Mouse (Mus musculus): ENCODE measurements around the gene Plcl2. TPM values are rescaled to one million over a fixed set of nuclear protein-coding genes. Genes with fewer than 3 reads are reported as not detected.

The Plcl2 gene
- polyA plus RNA-seq, 1 experiment from 2014 or later: 4.9 TPM

DNA sequence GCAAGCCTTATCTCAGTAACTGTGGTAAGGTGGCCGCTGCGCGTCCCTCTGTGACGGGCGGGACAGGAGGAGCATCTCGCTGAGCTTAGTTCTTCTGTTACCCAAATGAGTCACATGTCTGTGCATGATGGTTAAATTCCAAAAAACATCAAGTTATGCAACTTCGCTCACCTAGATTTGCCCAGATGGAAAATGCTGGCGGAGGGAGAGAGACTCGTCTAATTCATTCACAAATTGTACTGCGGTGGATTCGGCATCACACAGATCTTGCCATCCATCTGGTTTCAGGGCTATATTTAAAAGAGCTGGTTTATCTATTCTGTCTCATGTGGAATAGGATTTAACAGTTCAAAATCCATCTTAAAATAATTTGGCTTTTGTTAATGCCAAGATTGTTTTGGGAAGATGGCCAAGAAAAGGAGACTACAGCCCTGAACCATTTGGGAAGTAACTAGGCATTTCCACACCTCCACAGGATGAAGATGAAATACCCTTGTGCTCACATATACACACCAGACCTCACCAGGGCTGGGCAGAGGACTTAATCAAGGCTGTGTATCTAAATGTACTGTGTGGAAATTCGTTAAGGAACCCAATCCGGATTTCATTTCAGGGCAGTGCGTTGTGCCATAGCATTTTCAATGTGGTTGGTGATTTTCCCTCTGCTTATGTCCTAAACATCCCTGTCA is 141.5 kb downstream of the Plcl2 start:
- 95% methylated on average over 14 of the region's 14 CpGs for WGBS
- no peaks in the 10 kb centered on the region; the same call in 1 of the 2 replicates for H3K4me1 ChIP-seq (replicated peaks)
- no peak overlapping the region for H3K27ac ChIP-seq
- ATAC-seq (ENCODE audit: insufficient number of reproducible peaks, insufficient read depth, low FRiP score, low TSS enrichment, low read depth): no peak
- peaks cover 6% of the 10 kb centered on the region; the same call in 1 of the 2 replicates for H3K36me3 ChIP-seq
- peaks cover 11% of the 10 kb centered on the region for H3K9me3 ChIP-seq
- H3K9ac ChIP-seq (replicated peaks): no peak overlapping the region
- H3K4me3 ChIP-seq (replicated peaks): no peak overlapping the region
- H3K4me2 ChIP-seq: no peak overlapping the region
- no peaks in the 10 kb centered on the region for H3K27me3 ChIP-seq

DNA sequence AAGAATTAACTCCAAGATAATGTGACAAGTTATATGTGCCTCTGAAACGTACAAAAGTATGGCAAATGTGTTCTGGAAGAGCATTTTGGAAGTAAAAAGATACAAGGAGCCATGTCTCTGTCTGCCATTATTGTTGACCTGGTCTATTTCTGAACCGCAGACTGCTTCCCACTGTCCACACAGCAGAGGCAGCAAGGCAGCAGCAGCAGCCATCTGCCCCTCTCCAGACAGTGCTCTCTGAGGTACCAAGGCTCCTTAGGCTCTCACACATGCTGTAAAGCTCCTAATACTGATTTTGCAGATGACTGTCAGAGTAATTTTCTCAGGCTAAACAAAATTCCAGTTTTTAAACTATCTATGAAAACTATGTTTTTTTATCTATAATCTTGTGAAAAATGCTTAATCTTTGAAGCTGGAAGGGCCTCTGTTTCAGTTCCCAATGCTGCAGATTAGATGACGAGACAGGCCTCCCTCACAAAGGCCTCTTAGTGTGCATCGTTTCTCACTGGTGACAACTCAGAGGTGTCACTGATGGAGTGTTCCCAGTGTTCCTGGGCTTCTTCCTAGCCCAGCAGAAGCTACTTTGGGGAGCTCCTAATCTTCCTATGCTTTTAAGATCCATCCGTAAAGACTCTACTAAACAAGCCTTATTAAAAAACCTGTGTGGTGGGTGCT is 145.7 kb downstream of the Plcl2 start:
- 63% methylated on average over 5 of the region's 5 CpGs for WGBS
- no peaks in the 10 kb centered on the region for H3K36me3 ChIP-seq
- H3K4me2 ChIP-seq: no peak overlapping the region
- no peak overlapping the region for H3K9ac ChIP-seq (replicated peaks)
- peaks cover 3% of the 10 kb centered on the region; the same call in 1 of the 2 replicates for H3K9me3 ChIP-seq
- H3K27ac ChIP-seq: no peak overlapping the region
- ATAC-seq (ENCODE audit: insufficient number of reproducible peaks, insufficient read depth, low FRiP score, low TSS enrichment, low read depth): no peak
- H3K4me1 ChIP-seq (replicated peaks): no peaks in the 10 kb centered on the region; the same call in 1 of the 2 replicates
- H3K4me3 ChIP-seq (replicated peaks): no peak overlapping the region
- H3K27me3 ChIP-seq: no peaks in the 10 kb centered on the region

DNA sequence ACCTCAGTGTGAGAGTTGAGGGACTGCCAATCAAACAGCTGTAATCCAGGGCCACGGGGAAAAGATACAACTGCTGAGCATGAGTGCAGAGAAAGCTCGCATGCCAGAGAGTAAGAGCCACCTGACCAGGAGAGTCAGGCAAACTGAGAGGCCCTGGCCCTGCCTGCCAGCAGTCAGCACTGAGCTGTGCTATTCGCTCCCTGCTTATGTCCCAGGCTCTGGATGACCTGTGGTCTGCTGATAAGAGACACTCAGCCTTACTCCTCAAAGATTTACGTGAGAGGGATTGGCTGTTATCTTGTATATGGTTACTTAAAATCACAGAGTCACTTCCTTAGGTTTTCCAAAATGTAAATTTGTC is 146.2 kb downstream of the Plcl2 start:
- H3K9ac ChIP-seq (replicated peaks): no peak overlapping the region
- H3K4me2 ChIP-seq: no peak overlapping the region
- no peak for ATAC-seq (ENCODE audit: insufficient number of reproducible peaks, insufficient read depth, low FRiP score, low TSS enrichment, low read depth)
- no peaks in the 10 kb centered on the region for H3K36me3 ChIP-seq
- no peaks in the 10 kb centered on the region; the same call in 1 of the 2 replicates for H3K4me1 ChIP-seq (replicated peaks)
- no peak overlapping the region for H3K27ac ChIP-seq
- no peaks in the 10 kb centered on the region for H3K27me3 ChIP-seq
- WGBS: 50% methylated on average over 4 of the region's 4 CpGs
- H3K9me3 ChIP-seq: peaks cover 3% of the 10 kb centered on the region; the same call in 1 of the 2 replicates
- H3K4me3 ChIP-seq (replicated peaks): no peak overlapping the region

DNA sequence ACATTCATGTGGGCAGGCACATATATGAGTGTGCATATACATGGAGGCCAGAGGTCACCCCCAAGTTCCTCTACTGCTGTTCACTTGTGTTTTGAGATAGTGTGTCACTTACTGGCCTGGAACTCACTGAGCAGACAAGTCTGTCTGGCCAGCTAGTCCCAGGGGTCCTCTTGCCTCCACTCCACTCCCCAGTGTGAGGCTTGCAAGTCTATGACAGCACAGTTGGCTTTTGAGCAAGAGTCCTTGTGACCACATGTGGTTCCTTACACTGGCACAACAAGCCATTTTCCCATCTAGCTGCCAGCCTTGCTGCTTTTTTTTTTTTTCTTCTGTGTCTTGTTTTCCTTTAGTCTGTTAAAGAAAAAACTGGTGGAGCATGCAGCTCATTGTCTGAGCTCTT is 148.1 kb downstream of the Plcl2 start:
- Histone ChIP-seq H3K27ac (no peak overlapping the region), H3K4me3 (replicated peaks) (no peak overlapping the region), H3K36me3 (no peaks in the 10 kb centered on the region), H3K9me3 (peaks cover 3% of the 10 kb centered on the region; the same call in 1 of the 2 replicates), H3K27me3 (no peaks in the 10 kb centered on the region), H3K4me2 (no peak overlapping the region), H3K4me1 (replicated peaks) (no peaks in the 10 kb centered on the region; the same call in 1 of the 2 replicates), H3K9ac (replicated peaks) (no peak overlapping the region)
- no peak for ATAC-seq (ENCODE audit: insufficient number of reproducible peaks, insufficient read depth, low FRiP score, low TSS enrichment, low read depth)

GRCm38 (mm10) chr17:50658901-50659300 is 149.7 kb downstream of the Plcl2 start:
- WGBS: 89% methylated on average over 8 of the region's 8 CpGs
- Histone ChIP-seq H3K27me3 (no peaks in the 10 kb centered on the region), H3K4me1 (replicated peaks) (no peaks in the 10 kb centered on the region), H3K27ac (no peak overlapping the region), H3K9me3 (peaks cover 3% of the 10 kb centered on the region; the same call in 1 of the 2 replicates), H3K4me3 (replicated peaks) (no peak overlapping the region), H3K9ac (replicated peaks) (no peak overlapping the region), H3K4me2 (no peak overlapping the region), H3K36me3 (no peaks in the 10 kb centered on the region)
- ATAC-seq (ENCODE audit: insufficient number of reproducible peaks, insufficient read depth, low FRiP score, low TSS enrichment, low read depth): no peak

GRCm38 (mm10) chr17:50667596-50667995 is 158.4 kb downstream of the Plcl2 start:
- ATAC-seq (ENCODE audit: insufficient number of reproducible peaks, insufficient read depth, low FRiP score, low TSS enrichment, low read depth): no peak
- no peak overlapping the region for H3K27ac ChIP-seq
- WGBS: 88% methylated on average over 9 of the region's 9 CpGs
- no peak overlapping the region for H3K4me2 ChIP-seq
- no peaks in the 10 kb centered on the region for H3K36me3 ChIP-seq
- no peak overlapping the region for H3K9ac ChIP-seq (replicated peaks)
- H3K4me3 ChIP-seq (replicated peaks): no peak overlapping the region
- H3K9me3 ChIP-seq: peaks cover 5% of the 10 kb centered on the region; the same call in 1 of the 2 replicates
- H3K27me3 ChIP-seq: no peaks in the 10 kb centered on the region
- no peaks in the 10 kb centered on the region for H3K4me1 ChIP-seq (replicated peaks)

DNA sequence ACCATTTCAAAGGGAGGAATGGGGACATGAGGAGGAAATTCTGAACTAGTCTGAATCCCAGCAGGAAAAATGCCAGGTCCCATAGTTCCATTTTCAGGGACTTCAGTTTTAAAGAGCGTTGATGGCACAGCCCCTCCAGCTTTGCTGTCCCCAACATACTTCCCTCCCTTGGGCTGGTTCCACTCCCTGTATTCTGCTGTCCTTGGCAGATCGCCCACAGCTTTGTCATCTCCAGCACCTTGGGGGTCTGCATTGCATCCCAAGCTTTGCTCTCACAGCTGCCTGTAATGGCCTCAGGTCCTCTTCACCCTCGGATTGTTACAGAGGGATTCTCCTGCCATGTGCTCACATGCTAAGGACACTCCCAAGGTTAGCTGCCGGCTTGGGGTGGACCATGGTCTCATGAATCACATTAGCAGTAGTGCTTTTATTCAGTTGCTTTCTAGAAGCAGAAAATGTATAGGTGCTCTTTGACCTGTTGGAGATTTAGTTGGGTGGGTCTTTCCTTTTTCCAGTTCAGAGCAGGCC is 159.5 kb downstream of the Plcl2 start:
- Histone ChIP-seq H3K36me3 (no peaks in the 10 kb centered on the region), H3K27me3 (no peaks in the 10 kb centered on the region), H3K4me2 (no peak overlapping the region), H3K4me3 (replicated peaks) (no peak overlapping the region), H3K27ac (no peak overlapping the region), H3K9ac (replicated peaks) (no peak overlapping the region), H3K4me1 (replicated peaks) (0 out of 2 replicates have a peak, but pooled peaks cover 2% of the 10 kb centered on the region), H3K9me3 (peaks cover 5% of the 10 kb centered on the region; the same call in 1 of the 2 replicates)
- WGBS: 88% methylated on average over 4 of the region's 4 CpGs
- ATAC-seq (ENCODE audit: insufficient number of reproducible peaks, insufficient read depth, low FRiP score, low TSS enrichment, low read depth): no peak

- Histone ChIP-seq H3K9me3 (no peaks in the 10 kb centered on the region), H3K9ac (replicated peaks) (no peak overlapping the region), H3K4me2 (no peak overlapping the region), H3K4me3 (replicated peaks) (no peak overlapping the region), H3K4me1 (replicated peaks) (peaks cover 17% of the 10 kb centered on the region), H3K27ac (no peak overlapping the region), H3K36me3 (no peaks in the 10 kb centered on the region), H3K27me3 (no peaks in the 10 kb centered on the region)
- ATAC-seq (ENCODE audit: insufficient number of reproducible peaks, insufficient read depth, low FRiP score, low TSS enrichment, low read depth): no peak
- 81% methylated on average over 5 of the region's 5 CpGs for WGBS
These were observed 162.2 kb downstream of the Plcl2 start for GRCm38 (mm10) chr17:50671416-50671815.

- Histone ChIP-seq H3K4me3 (replicated peaks) (no peak overlapping the region), H3K9me3 (no peaks in the 10 kb centered on the region), H3K27ac (peak overlapping the region; percentile 62), H3K4me2 (no peak overlapping the region), H3K4me1 (replicated peaks) (peaks cover 42% of the 10 kb centered on the region), H3K27me3 (no peaks in the 10 kb centered on the region), H3K9ac (replicated peaks) (no peak overlapping the region), H3K36me3 (no peaks in the 10 kb centered on the region)
- WGBS: 26% methylated on average over 7 of the region's 7 CpGs
- ATAC-seq (ENCODE audit: insufficient number of reproducible peaks, insufficient read depth, low FRiP score, low TSS enrichment, low read depth): peak; percentile 28; the same call in 1 of the 2 replicates
These were observed 165.4 kb downstream of the Plcl2 start for GRCm38 (mm10) chr17:50674580-50674979.

DNA sequence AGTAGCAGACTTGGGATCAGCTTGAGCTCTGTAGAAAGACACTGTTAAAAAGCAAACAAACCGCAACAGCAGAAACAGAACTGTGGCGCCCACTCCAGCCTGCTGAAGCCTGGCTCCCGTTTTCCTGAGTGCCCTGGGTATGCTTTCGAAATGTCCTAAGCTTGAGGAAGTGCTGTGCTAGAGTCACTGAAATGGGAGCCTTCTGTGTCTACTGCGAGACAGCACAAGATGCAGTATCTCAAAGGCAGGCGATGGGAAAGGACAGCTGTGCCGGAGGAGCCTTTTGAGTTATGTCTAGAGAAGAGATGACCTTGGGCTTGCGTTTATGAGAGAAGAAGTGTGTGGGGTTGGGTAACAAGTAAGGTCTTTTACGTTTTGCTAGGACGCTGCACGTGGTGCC is 166.0 kb downstream of the Plcl2 start:
- Histone ChIP-seq H3K27ac (peak overlapping the region; percentile 62), H3K36me3 (no peaks in the 10 kb centered on the region), H3K27me3 (no peaks in the 10 kb centered on the region), H3K9ac (replicated peaks) (no peak overlapping the region), H3K9me3 (no peaks in the 10 kb centered on the region), H3K4me3 (replicated peaks) (no peak overlapping the region), H3K4me1 (replicated peaks) (peaks cover 43% of the 10 kb centered on the region), H3K4me2 (no peak overlapping the region)
- no peak for ATAC-seq (ENCODE audit: insufficient number of reproducible peaks, insufficient read depth, low FRiP score, low TSS enrichment, low read depth)
- WGBS: 84% methylated on average over 11 of the region's 11 CpGs

DNA sequence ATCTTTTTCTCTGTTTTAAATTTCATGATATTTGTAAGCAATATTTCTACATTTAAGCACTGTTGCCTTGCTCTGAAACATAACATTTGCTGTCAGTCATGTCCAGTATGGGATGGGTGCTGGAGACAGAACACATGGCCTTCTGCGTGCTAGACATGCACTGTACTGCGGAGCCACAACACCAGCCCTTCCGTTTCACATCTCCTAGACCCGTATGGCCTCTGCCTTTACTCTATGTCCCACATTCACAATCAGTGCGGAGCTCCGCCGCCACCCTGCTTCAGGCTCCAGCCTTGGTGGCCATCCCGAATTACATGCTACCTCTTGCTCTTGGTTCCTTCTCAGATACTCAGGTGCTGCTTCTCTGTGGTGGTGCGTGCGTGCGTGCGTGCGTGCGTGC is 168.1 kb downstream of the Plcl2 start:
- H3K36me3 ChIP-seq: no peaks in the 10 kb centered on the region
- no peaks in the 10 kb centered on the region for H3K9me3 ChIP-seq
- H3K4me1 ChIP-seq (replicated peaks): peaks cover 46% of the 10 kb centered on the region
- H3K27me3 ChIP-seq: no peaks in the 10 kb centered on the region
- H3K4me3 ChIP-seq (replicated peaks): no peak overlapping the region
- H3K4me2 ChIP-seq: peak overlapping the region; percentile 26; the same call in 1 of the 2 replicates
- peak overlapping the region; percentile 87 for H3K27ac ChIP-seq
- no peak for ATAC-seq (ENCODE audit: insufficient number of reproducible peaks, insufficient read depth, low FRiP score, low TSS enrichment, low read depth)
- WGBS: 87% methylated on average over 14 of the region's 14 CpGs
- H3K9ac ChIP-seq (replicated peaks): no peak overlapping the region; the same call in 1 of the 2 replicates

Measured in limb, embryonic 12.5 days (tissue).